Mouse (Mus musculus) liver, adult (tissue): ENCODE results near the gene Dnajb9.
A peak's percentile ranks its signal among the peaks of the same experiment; 100 is the strongest.
"Not testable (repeated sequence)": the region's sequence is repeated elsewhere in the genome, so short reads cannot be mapped to it uniquely, and the experiment has no call there.

Source experiments
- GATA4 ChIP-seq: IDR thresholded peaks from 2 replicates; pipeline ENCODE4 v1.6.1; 2014; ENCODE audit warnings: mild to moderate bottlenecking, low read length; ENCODE audit not compliant: insufficient replicate concordance

Dnajb9 gene

GRCm38 (mm10) chr12:44209824-44210752 lies at the start of gene Dnajb9:
Gene Dnajb9 (minus strand): TSS chr12:44210326.
- no peak; the same call in 1 of the 2 replicates for TF ChIP-seq GATA4

GRCm38 (mm10) chr12:44248309-44248977 lies 38.3 kb upstream of the Dnajb9 start:
- no peak for TF ChIP-seq GATA4

GRCm38 (mm10) chr12:44245739-44246138 lies 35.6 kb upstream of the Dnajb9 start:
- no peak for TF ChIP-seq GATA4

- TF ChIP-seq GATA4 = no peak
Observed at GRCm38 (mm10) chr12:44242407-44242806, 32.3 kb upstream of the Dnajb9 start.

- no peak for TF ChIP-seq GATA4
Observed at GRCm38 (mm10) chr12:44241090-44241489, 31.0 kb upstream of the Dnajb9 start.

- TF ChIP-seq GATA4 = no peak
Observed at GRCm38 (mm10) chr12:44224650-44225049, 14.5 kb upstream of the Dnajb9 start.

- no peak for TF ChIP-seq GATA4
Observed at GRCm38 (mm10) chr12:44223044-44223443, 12.9 kb upstream of the Dnajb9 start.

GRCm38 (mm10) chr12:44221651-44222356 lies 11.7 kb upstream of the Dnajb9 start:
- no peak for TF ChIP-seq GATA4

- not testable (repeated sequence) for TF ChIP-seq GATA4
Observed at GRCm38 (mm10) chr12:44221070-44221469, 10.9 kb upstream of the Dnajb9 start, which contains the start of gene Pnpla8. Gene Pnpla8 (plus strand): TSS chr12:44221370.

GRCm38 (mm10) chr12:44211555-44211954 lies 1.4 kb upstream of the Dnajb9 start:
- no peak for TF ChIP-seq GATA4

- no peak for TF ChIP-seq GATA4
Observed at GRCm38 (mm10) chr12:44209141-44209823, 844 bp downstream of the Dnajb9 start.

- peak; percentile 52; the same call in 1 of the 2 replicates for TF ChIP-seq GATA4
Observed at GRCm38 (mm10) chr12:44197873-44198525, 12.1 kb downstream of the Dnajb9 start.

- TF ChIP-seq GATA4 = no peak
Observed at GRCm38 (mm10) chr12:44181081-44181982, 28.8 kb downstream of the Dnajb9 start.
